Mouse (Mus musculus): ENCODE measurements around the gene Rnf19b. TPM values are rescaled to one million over a fixed set of nuclear protein-coding genes. Genes with fewer than 3 reads are reported as not detected.

Gene Rnf19b
- 10 to 100 TPM; 24.3 to 27.2 TPM for total RNA-seq (2021)

GRCm38 (mm10) chr4:129058207-129059092 lies at the start of gene Rnf19b:
TSS of gene Rnf19b (plus strand) at chr4:129058271.
- intact Hi-C loops (cut with DNase I): loop anchor here (2.0 kb wide), 1 partner anchor 66 kb away; no protein-coding TSS in a partner anchor
- DNase-seq: peak; percentile 48 to 69

- intact Hi-C loops (cut with DNase I): no loop called here
- DNase-seq: no peak
Observed at GRCm38 (mm10) chr4:129008672-129009071, 49.4 kb upstream of the Rnf19b start.

- intact Hi-C loops (cut with DNase I): no loop called here
- DNase-seq: no peak
Observed at GRCm38 (mm10) chr4:129009521-129009920, 48.5 kb upstream of the Rnf19b start.

DNA sequence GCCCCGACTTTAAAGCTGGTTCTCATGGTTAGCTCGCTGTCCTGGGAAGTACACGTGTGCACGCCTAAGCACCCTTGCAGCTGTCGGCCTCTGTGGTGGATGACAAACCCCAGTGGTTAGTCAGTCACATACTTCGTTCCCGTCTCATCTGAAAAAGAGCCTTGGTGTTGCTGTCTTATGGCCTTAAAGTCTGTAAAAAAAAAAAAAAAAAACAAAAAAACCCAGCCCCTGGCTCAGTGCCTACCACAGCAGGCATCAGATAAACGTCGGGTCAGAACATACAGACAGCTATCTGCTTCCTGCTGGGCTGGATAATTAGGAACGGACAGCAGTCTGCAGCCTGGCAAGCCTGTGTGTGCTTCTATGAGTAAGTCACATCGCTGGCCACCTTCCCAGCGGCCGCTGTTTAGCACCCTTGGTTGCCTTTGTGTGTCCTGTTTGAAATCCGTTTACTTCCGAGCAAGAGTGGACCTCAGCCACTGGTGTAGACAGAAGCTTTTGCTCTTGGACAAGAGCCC lies 46.4 kb upstream of the Rnf19b start:
- DNase-seq: peak; percentile 45 to 47
- intact Hi-C loops (cut with DNase I): no loop called here

DNA sequence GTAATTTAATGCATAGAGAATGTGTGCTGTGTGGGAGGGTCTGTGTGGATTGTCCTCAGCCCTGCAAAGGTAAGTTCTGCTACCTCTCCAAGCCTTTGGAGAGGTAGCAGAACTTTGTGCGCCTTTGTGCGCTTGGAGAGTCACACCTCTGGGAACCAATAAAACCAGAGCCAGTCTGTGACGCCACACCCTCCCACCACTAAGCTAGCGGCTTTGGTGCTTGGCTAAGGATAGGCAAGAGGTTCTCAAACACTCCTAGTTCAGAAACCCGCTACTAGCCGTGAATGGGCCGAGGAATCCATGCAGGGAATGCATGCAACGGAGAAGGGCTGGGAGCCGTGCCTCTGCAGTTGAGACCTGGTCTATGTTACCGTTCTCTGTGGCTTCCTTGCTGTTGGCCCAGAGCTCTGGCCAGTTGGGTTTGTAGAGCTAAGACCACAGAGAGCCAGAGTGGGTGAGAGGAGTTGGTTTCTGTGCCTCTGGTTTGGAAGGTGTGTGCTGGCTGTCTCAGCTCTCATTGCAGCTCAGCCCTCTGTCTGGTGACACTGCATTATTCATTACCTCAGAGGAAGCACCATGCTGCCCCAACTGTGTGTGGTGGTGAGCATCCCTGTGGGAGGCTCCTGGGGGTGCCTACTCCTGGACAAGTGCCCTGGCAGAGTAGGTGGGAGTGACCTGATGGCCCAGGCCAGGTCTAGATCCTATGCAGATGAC lies 44.8 kb upstream of the Rnf19b start:
- intact Hi-C loops (cut with DNase I): no loop called here
- DNase-seq: no peak

DNA sequence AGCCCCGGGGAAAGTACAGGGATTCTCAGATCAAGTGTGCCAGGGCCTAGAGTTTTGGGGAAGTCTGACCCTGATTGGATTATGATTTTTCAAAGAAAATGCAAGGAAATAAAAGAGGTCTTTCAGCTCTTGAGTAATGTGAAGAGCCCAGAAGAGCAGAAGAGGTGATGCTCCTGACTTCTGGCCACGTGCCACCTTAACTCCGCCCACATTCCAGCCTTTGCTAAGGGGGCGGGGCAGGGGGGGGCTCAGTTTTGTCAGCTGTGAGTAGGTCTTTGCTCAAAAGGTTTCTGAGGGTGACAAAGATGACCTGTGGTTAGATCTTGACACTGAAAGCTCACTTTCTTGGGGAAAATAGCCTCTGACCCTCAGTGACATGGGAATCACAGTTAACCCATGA lies 41.7 kb upstream of the Rnf19b start:
- intact Hi-C loops (cut with DNase I): no loop called here
- no peak for DNase-seq

- no peak for DNase-seq
- intact Hi-C loops (cut with DNase I): no loop called here
Observed at GRCm38 (mm10) chr4:129017150-129017549, 40.9 kb upstream of the Rnf19b start.

DNA sequence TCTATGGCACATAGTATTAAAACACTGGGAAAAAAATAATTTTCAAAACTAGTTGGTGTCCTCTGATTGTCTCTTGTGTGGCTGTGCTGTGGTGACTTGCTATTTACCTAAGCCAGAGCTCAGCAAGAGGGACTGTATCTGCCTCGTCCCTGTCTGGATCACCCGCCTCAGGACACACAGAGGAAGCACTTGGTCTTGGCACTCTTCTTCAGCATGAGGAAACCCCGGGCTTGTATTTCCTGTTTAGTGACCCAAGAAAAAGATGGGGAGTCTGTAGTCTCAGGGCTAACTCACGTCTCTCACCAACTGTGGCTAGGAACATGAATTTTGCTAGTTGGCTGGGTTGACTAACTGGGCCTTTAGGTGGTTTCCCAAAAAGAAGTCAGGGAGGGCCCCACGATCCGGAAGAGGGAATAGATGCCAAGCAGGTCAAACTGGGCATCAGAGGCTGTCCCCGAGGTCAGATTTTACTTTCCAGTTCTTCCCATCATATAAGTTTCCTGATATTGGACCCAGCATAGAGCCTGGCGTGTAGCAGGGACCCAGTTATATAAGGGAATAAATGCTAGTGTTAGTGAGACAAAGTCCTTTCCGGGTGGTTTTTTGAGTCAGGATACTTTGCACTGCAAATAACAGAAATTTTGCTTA lies 39.2 kb upstream of the Rnf19b start:
- intact Hi-C loops (cut with DNase I): no loop called here
- DNase-seq: no peak

DNA sequence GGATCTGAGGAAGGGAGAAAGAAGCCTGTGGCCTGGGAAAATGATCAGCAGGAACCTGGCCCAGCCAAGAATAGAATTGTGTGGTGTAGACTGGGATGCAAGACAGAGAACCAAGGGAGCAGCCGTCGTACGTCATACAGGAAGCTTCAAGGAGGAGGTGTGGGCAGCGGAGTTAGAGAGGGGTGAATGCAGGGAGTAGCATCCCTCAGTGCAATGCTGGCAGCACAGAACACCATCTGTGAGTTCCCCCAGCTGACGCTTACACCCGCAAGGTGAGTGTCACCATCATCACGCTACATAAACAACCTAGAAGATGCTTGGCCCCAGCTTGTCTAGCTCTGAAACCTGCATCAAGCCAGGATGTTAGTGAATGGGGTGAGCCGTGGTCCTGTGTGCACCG lies 38.3 kb upstream of the Rnf19b start:
- DNase-seq: no peak
- intact Hi-C loops (cut with DNase I): no loop called here

DNA sequence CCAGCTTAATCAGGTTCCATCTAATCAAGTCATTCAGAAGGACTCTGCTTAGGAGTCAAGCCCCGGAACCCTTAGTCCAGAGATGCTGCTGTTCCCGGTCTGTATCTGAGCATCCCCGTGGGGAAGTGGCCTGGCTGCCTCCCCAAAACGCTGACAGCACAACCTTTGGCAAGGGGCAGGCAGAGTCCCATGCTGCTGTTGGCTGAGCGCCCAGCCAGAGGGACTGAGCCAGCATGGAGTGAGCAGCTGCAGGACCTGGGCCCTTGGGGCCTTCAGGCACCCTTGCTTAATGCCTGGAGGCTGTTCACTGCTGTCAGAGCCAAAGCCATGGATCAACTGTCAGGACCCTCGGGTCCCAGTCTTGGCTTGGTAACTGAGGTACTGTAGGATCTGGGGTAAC lies 37.6 kb upstream of the Rnf19b start:
- peak; percentile 91 to 93 for DNase-seq
- intact Hi-C loops (cut with DNase I): no loop called here

GRCm38 (mm10) chr4:129021426-129021825 lies 36.6 kb upstream of the Rnf19b start:
- DNase-seq: peak in 1 of 2 experiments; percentile 29
- intact Hi-C loops (cut with DNase I): no loop called here

- intact Hi-C loops (cut with DNase I): no loop called here
- DNase-seq: no peak
Observed at GRCm38 (mm10) chr4:129021886-129022285, 36.2 kb upstream of the Rnf19b start.

DNA sequence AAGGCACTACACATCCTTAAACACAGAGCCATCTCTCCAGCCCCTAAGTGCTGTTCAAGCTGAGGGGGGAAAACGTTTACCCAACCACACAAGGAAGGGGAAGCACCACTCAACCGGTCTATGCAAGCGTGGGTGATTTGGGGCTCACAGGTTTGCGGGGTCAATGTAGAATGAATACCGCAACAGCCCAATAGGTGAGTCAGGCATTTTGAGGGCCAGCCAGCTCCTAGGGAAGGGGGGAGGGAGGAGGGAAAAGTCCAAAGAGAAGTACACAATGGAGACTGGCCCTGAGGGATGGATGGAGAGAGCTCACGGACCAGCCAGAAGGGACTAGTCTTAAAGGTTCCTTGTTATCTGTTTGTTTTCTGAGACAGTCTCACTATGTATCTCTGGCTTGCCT lies 34.2 kb upstream of the Rnf19b start:
- no peak for DNase-seq
- intact Hi-C loops (cut with DNase I): no loop called here

- DNase-seq: peak; percentile 76 to 77
- intact Hi-C loops (cut with DNase I): no loop called here
Observed at GRCm38 (mm10) chr4:129024775-129025174, 33.3 kb upstream of the Rnf19b start.

DNA sequence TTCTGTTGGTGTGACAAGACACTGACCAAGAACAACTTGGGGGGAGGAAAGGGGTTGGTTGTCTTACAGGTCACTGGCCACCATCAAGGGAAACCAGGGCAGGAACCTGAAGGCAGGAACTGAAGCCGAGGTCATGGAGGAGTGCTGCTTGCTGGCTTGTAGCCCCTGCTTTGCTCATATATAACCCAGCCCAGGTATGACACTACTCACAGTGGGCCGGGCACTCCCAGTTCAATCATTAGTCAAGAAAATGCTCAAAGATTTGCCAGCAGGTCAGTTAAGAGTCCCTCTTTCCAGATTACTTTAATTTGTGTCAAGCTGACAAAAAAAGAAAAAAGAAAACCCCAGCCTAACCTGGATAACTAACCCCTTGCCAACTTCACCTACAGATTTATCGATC lies 32.4 kb upstream of the Rnf19b start:
- intact Hi-C loops (cut with DNase I): no loop called here
- DNase-seq: no peak

GRCm38 (mm10) chr4:129030746-129031145 lies 27.3 kb upstream of the Rnf19b start:
- DNase-seq: no peak
- intact Hi-C loops (cut with DNase I): no loop called here

DNA sequence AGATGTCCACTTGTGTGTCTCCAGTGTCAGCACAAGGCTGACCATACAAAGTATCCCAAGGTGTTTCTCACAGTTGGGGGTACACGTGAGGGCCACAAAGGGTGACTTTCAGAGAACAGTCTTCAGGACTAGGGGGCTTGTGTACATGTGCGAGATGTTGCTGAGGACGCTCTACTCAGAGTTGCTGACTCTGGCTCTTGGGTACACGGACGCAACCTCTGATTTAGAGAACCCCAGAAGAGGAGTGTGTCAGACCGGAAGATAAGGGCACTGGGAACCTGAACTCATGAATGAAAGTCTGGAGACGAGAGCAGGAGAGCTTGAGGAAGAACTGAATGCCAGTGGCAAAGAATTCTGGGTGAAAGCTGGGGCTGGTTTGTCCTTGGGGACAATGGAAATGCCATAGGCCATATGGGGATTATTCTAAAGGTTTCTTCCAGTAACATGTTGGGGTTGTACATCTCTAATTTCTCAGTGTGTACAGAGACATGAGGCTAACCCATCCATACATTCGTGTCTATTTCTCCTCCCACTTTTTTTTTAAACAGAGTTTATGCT lies 26.6 kb upstream of the Rnf19b start:
- no peak for DNase-seq
- intact Hi-C loops (cut with DNase I): no loop called here

DNA sequence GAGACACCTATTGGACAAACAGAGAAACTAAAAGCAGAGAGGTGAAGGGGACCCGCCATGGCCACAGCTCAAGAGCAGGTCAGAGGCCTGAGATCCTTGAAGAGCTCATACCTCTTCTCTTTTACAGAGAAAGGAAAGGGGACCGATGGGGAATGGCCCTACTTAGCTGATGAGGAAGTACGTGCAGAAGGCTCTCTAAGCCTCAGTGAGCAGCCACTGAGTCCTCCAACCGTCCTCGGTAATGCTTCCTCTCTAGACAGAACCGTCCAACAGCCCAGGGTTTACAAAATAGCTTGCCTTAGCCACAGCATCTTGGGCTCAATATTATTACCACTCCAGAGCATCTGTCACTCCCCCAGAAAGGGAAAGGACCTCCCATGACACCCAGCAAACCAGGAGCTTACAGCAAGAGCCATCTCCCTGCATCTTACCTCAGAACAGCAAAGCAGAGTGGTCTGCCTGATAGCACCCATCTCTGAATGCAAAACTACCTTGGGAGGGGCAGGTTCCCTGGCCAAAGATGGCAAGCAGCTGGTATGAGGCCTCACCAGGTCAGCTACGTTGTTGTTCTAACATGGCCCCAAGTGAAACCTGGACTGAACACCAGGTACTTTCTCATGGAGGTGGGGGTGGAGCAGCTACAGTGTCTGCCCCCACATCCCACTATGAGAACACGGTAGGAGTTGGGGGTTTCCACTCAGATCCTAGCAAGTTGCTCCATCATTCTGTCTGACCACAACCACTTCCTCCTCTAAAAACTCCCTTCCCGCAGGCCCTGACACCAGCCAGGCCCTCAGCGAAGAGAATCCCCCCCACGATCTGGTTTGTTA lies 25.7 kb upstream of the Rnf19b start:
- intact Hi-C loops (cut with DNase I): no loop called here
- no peak for DNase-seq

DNA sequence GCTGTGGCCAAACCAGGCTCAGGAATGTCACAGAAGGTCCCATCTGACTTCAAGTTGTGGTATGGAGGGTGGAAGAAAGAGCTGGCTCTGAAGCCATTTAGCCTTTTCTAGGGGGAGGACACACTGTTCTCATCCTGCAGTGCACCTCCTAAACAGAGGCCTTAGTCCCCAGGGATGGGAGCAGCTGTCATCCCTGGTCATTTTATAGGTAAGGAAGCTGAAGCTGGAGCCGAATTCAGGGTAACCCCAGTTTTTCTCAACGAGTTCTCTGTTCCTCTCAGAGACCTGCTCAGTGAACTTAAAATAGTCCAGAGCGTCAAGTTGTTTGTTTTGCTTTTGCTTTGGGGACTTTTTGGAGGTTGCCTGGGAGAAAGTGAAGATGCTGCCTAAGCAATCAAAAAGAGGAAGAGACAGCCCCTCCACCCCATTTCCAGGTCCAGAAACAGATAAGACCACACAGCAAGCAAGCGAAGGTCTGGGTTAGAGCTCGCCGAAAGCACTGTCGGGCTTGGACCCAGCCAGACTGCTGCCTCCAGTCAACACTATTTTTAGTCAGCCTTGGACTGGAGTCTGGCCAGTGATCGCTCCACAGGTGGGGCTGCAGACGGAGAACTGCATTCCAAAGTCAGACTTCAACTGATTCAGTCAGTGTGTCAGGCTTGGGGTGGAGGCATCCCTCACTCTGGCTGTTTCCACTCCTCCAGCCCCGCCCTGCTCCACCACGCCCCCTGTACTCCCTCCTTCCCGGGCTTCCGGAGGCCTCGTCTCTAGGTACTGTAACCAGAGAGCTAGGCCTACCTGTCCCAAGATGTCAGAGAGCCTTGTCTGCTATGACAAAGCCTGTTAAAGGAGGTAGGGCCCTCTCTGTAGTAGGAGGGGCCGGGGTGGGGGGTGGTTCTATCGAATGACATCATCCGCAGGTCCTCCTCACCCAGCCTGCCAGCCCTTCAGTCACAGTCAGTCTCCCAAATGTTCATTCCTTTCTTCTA lies 24.8 kb upstream of the Rnf19b start:
- intact Hi-C loops (cut with DNase I): no loop called here
- peak; percentile 59 to 68 for DNase-seq

All from heart, postnatal 36 days (tissue).